Mouse (Mus musculus) kidney, adult 2 months (tissue): ENCODE results near the gene Abcc9.

Experiments
- CTCF ChIP-seq: fragments of 200-500 bp; conservative IDR thresholded peaks from 2 replicates; pipeline ENCODE4 v1.5.1; 2011; ENCODE audit warnings: low read depth, mild to moderate bottlenecking, control low read depth, low read length, moderate library complexity, mixed read lengths; ENCODE audit not compliant: insufficient read depth, insufficient read length
- POLR2A ChIP-seq: fragments of 200-500 bp; IDR thresholded peaks from one replicate; pipeline ENCODE4 v1.6.1; 2011; ENCODE audit warnings: low read depth, low read length, control low read depth

GRCm38 (mm10) chr6:142649331-142649730 is 52.8 kb downstream of the Abcc9 start:
- no peak for TF ChIP-seq CTCF
- no peak for TF ChIP-seq POLR2A
